8 mouse cellular contexts compared by ENCODE assay signal in the genomic region with DNA sequence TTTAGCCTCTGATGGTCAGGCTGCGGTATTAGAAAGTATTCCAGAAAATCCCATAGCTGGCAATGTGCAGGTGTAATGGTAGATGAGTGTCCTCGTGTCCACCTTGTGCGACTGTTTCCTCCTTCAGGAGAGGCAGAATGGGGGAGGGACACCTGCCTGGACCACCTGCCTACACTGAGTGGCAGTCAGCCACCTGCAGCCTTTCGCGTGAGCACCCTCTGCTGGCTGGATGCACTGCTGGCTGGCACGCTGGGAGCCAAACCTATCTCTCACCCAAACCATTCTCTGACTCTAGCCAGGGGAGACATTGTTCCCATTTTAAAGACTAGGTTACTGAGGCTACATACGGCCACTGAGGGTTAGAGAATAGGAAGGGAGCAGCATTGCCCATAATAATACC.
DNase-seq lines count a peak whose midpoint lies in the region; ATAC-seq and TF ChIP-seq lines count a peak whose summit lies in the region.
"Had no signal": no experiment of that assay in that cellular context is flagged by ENCODE, and none has a peak within 500 bp of the region (broad histone marks: within the 10 kb centered on the region; RNA-seq: fewer than 3 reads in every experiment).

No protein-coding gene starts in this region.

- peaks cover 14% of the 10 kb centered on the region for H3K4me1 ChIP-seq in kidney, embryonic 15.5 days
- H3K4me1 ChIP-seq in cortical plate, adult 2 months (ENCODE audit: control insufficient read depth, insufficient read depth, low read length): no peaks in the 10 kb centered on the region

- H3K27me3 ChIP-seq in kidney, embryonic 15.5 days: no peaks in the 10 kb centered on the region
- H3K27me3 ChIP-seq: neural tube, embryonic 13.5 days had no signal

- no peak overlapping the region for H3K9ac ChIP-seq in kidney, embryonic 15.5 days
- H3K9ac ChIP-seq: neural tube, embryonic 13.5 days had no signal

- H3K9me3 ChIP-seq in kidney, embryonic 15.5 days (replicated peaks): no peaks in the 10 kb centered on the region
- H3K9me3 ChIP-seq: neural tube, embryonic 13.5 days had no signal

- H3K4me2 ChIP-seq in kidney, embryonic 15.5 days: no peak overlapping the region
- H3K4me2 ChIP-seq: neural tube, embryonic 13.5 days had no signal

- TF ChIP-seq POLR2A in cortical plate, adult 2 months (IDR thresholded peaks at IDR 0.05; ENCODE audit: extremely low read depth, insufficient read depth, low read length): no peak

- DNase-seq in kidney, adult 11 months: peak; percentile 7
- peak; percentile 6 for DNase-seq in T-cell, adult 2 months (ENCODE audit: low spot score)
- peak; percentile 4 for DNase-seq in induced T-regulatory cell, adult 2 months (ENCODE audit: low read depth)
- DNase-seq in lung, postnatal 36 days: peak; percentile 41
- DNase-seq in thymus, postnatal 25 days: peak; percentile 65

- ATAC-seq in kidney, embryonic 15.5 days (replicated peaks; ENCODE audit: low FRiP score): no peak; the same call in 1 of the 2 replicates

- H3K4me3 ChIP-seq in kidney, embryonic 15.5 days (replicated peaks): no peak overlapping the region
- no peak overlapping the region for H3K4me3 ChIP-seq in cortical plate, adult 2 months (ENCODE audit: insufficient read depth, low read length)
- H3K4me3 ChIP-seq: neural tube, embryonic 13.5 days had no signal

- TF ChIP-seq CTCF in cortical plate, adult 2 months (IDR thresholded peaks at IDR 0.05; ENCODE audit: extremely low read depth, insufficient read depth, low read length): peak; percentile 65

- H3K27ac ChIP-seq in kidney, embryonic 15.5 days: no peak overlapping the region
- no peak overlapping the region for H3K27ac ChIP-seq in cortical plate, adult 2 months (ENCODE audit: insufficient read depth, low read length)
- H3K27ac ChIP-seq: neural tube, embryonic 13.5 days had no signal

- no peaks in the 10 kb centered on the region for H3K36me3 ChIP-seq in kidney, embryonic 15.5 days
- H3K36me3 ChIP-seq: neural tube, embryonic 13.5 days had no signal

- WGBS in kidney, embryonic 15.5 days: 41% methylated on average over 7 of the region's 7 CpGs

Comparison
In these comparisons a context has a peak if more than half of its experiments do, and no peak if none do; other contexts are left out.
1. DNase-seq: peak in every context shown above with its lines; median percentile 65 in thymus, postnatal 25 days; 41 in lung, postnatal 36 days; 7 in kidney, adult 11 months; 6 in T-cell, adult 2 months; 4 in induced T-regulatory cell, adult 2 months.